ENCODE assay signal across 19 mouse cellular contexts in the genomic region with DNA sequence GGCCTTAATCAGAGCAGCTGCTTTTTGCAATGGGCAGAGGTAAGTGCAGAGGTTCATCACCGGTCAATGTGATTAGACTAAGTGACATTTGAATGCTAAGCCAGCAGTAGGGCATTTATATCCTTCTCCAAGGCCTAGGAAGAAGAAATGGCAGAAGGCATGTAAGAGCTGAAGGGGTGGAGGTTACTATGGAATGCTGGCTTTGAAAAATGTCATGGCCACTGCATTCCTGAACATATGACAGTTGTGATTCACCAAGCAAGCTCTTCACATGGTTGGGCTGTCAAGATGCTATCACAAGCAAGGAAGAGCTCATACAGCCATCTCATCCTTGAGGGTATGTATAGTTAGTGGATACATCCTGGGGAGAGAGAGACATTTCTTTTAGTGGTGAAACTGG.
DNase-seq lines count a peak whose midpoint lies in the region; TF ChIP-seq lines count a peak whose summit lies in the region.
"Had no signal": no experiment of that assay in that cellular context is flagged by ENCODE, and none has a peak within 500 bp of the region (broad histone marks: within the 10 kb centered on the region; RNA-seq: fewer than 3 reads in every experiment).

No protein-coding gene starts in this region.

- H3K4me3 ChIP-seq in gastrocnemius, adult 2 months: no peak overlapping the region
- H3K4me3 ChIP-seq: embryonic facial prominence, embryonic 13.5 days; embryonic facial prominence, embryonic 15.5 days; forebrain, embryonic 13.5 days; forebrain, embryonic 15.5 days had no signal

- TF ChIP-seq CTCF in gastrocnemius, adult 2 months (IDR thresholded peaks at IDR 0.05): no peak

- no peak overlapping the region for H3K27ac ChIP-seq in gastrocnemius, adult 2 months
- H3K27ac ChIP-seq: embryonic facial prominence, embryonic 13.5 days; embryonic facial prominence, embryonic 15.5 days; forebrain, embryonic 13.5 days; forebrain, embryonic 15.5 days had no signal

- peak; percentile 26 for DNase-seq in adrenal gland, adult 2 months
- DNase-seq in adrenal gland, adult 18-20 months (ENCODE audit: low spot score in 2 of 2): no peak
- DNase-seq in Muller cell, postnatal 12 days (ENCODE audit: inconsistent ontology term): peak; percentile 58
- no peak for DNase-seq in gastrocnemius, adult 2 months
- no peak for DNase-seq in lung, postnatal 36 days
- DNase-seq: adrenal gland, postnatal 10 days; adrenal gland, postnatal 25 days; cerebellum, adult 11 months; cerebellum, adult 18-20 months; cerebellum, adult 8-10 months; cerebellum, adult 9-11 months; cerebellum, postnatal 14 days; cerebellum, postnatal 36 days; embryo, embryonic 11 days; forebrain, postnatal 0 days had no signal

- intact Hi-C loops in gastrocnemius, adult 2 months (cut with DNase I): no loop called here

Comparison
In these comparisons a context has a peak if more than half of its experiments do, and no peak if none do; other contexts are left out.
1. DNase-seq: peak in adrenal gland, adult 2 months (single experiment) and Muller cell, postnatal 12 days (single experiment); none in adrenal gland, adult 18-20 months (0 of 2), gastrocnemius, adult 2 months (single experiment) and lung, postnatal 36 days (single experiment).